Mouse (Mus musculus) stomach, embryonic 14.5 days (tissue): ENCODE data around the gene Gm10638. TPM values are rescaled to one million over a fixed set of nuclear protein-coding genes. Genes with fewer than 3 reads are reported as not detected.

ENCODE experiments used
- ATAC-seq: fragments of 200-750 bp; cut with Nextera tagmentation; 2 replicates; pipeline ENCODE4 v1.8.0; 2017; ENCODE audit warnings: low read depth, moderate TSS enrichment; ENCODE audit not compliant: insufficient number of reproducible peaks, insufficient read depth, low FRiP score
- H3K27ac ChIP-seq: fragments of 300-500 bp; sonication (generic); 2 replicates; pipeline ENCODE4 v1.5.1; 2014; ENCODE audit warnings: mild to moderate bottlenecking, low read length, moderate library complexity, mixed read lengths
- H3K27me3 ChIP-seq: fragments of 300-500 bp; sonication (generic); 2 replicates; pipeline ENCODE4 v1.6.1; 2014; ENCODE audit warnings: low read length, control low read depth, mixed read lengths; ENCODE audit not compliant: control insufficient read depth, insufficient read depth
- H3K36me3 ChIP-seq: fragments of 300-500 bp; sonication (generic); 2 replicates; pipeline ENCODE4 v1.6.1; 2014; ENCODE audit warnings: mild to moderate bottlenecking, control low read depth, low read length, moderate library complexity, mixed read lengths; ENCODE audit not compliant: control insufficient read depth, insufficient read depth
- H3K4me1 ChIP-seq: fragments of 300-500 bp; sonication (generic); 2 replicates; pipeline ENCODE4 v1.6.1; 2014; ENCODE audit warnings: low read length, control low read depth, mixed read lengths; ENCODE audit not compliant: control insufficient read depth, insufficient read depth
- H3K4me2 ChIP-seq: fragments of 300-500 bp; sonication (generic); replicated peaks from 2 replicates; pipeline ENCODE4 v1.6.1; 2014; ENCODE audit warnings: low read depth, low read length, control low read depth
- H3K4me3 ChIP-seq: fragments of 300-500 bp; sonication (generic); 2 replicates; pipeline ENCODE4 v1.5.1; 2014; ENCODE audit warnings: low read depth, low read length, control low read depth
- H3K9ac ChIP-seq: fragments of 300-500 bp; sonication (generic); replicated peaks from 2 replicates; pipeline ENCODE4 v1.6.1; 2014; ENCODE audit warnings: low read depth, mild to moderate bottlenecking, control low read depth, low read length, moderate library complexity, mixed read lengths
- H3K9me3 ChIP-seq: fragments of 300-500 bp; sonication (generic); 2 replicates; pipeline ENCODE4 v1.6.1; 2016; ENCODE audit warnings: low read depth, low read length, control low read depth; ENCODE audit not compliant: control insufficient read depth
- WGBS: fragments of 180-500 bp; shearing (Covaris S2); extraction: QIAGEN DNeasy Blood & Tissue Kit; methylation state at CpG from one replicate; pipeline ENCODE4 v1.1.7; 2014; 5-methylcytosine and 5-hydroxymethylcytosine counted together
- polyA plus RNA-seq: library from polyadenylated mRNA; unstranded; fragments of >200 nt; fragmentation: Nextera tagmentation; extraction: Ambion mirVana; gene quantifications from 2 replicates; pipeline ENCODE4 v1.2.1, GENCODE M21; 2014

The Gm10638 gene
- polyA plus RNA-seq, 1 experiment from 2014 or later = 3.9 TPM

GRCm38 (mm10) chr8:86762806-86763205, 17.3 kb downstream of the Gm10638 start:
- H3K36me3 ChIP-seq = no peaks in the 10 kb centered on the region
- H3K4me2 ChIP-seq = no peak overlapping the region
- H3K9ac ChIP-seq = no peak overlapping the region
- ATAC-seq = no peak
- no peaks in the 10 kb centered on the region for H3K4me1 ChIP-seq
- H3K4me3 ChIP-seq = no peak overlapping the region
- no peaks in the 10 kb centered on the region for H3K9me3 ChIP-seq
- H3K27ac ChIP-seq = no peak overlapping the region
- H3K27me3 ChIP-seq = no peaks in the 10 kb centered on the region
- WGBS = 60% methylated on average over 5 of the region's 5 CpGs

- Histone ChIP-seq H3K4me1 (no peaks in the 10 kb centered on the region), H3K4me2 (no peak overlapping the region), H3K27ac (no peak overlapping the region), H3K36me3 (no peaks in the 10 kb centered on the region), H3K27me3 (no peaks in the 10 kb centered on the region), H3K9ac (no peak overlapping the region), H3K9me3 (no peaks in the 10 kb centered on the region), H3K4me3 (no peak overlapping the region)
- 88% methylated on average over 10 of the region's 10 CpGs for WGBS
- ATAC-seq = no peak
Observed at GRCm38 (mm10) chr8:86765155-86765554, 19.7 kb downstream of the Gm10638 start.

- H3K4me2 ChIP-seq = no peak overlapping the region
- H3K27ac ChIP-seq = no peak overlapping the region
- WGBS = 82% methylated on average over 8 of the region's 8 CpGs
- H3K27me3 ChIP-seq = no peaks in the 10 kb centered on the region
- H3K9me3 ChIP-seq = no peaks in the 10 kb centered on the region
- no peak for ATAC-seq
- no peak overlapping the region for H3K4me3 ChIP-seq
- no peaks in the 10 kb centered on the region for H3K36me3 ChIP-seq
- no peak overlapping the region for H3K9ac ChIP-seq
- no peaks in the 10 kb centered on the region for H3K4me1 ChIP-seq
Observed at GRCm38 (mm10) chr8:86765669-86766068, 20.2 kb downstream of the Gm10638 start.

- no peak overlapping the region for H3K4me3 ChIP-seq
- H3K4me2 ChIP-seq = no peak overlapping the region
- no peaks in the 10 kb centered on the region for H3K27me3 ChIP-seq
- H3K36me3 ChIP-seq = no peaks in the 10 kb centered on the region
- no peak overlapping the region for H3K9ac ChIP-seq
- H3K9me3 ChIP-seq = no peaks in the 10 kb centered on the region
- no peak overlapping the region for H3K27ac ChIP-seq
- no peaks in the 10 kb centered on the region for H3K4me1 ChIP-seq
- no peak for ATAC-seq
- WGBS = 88% methylated on average over 9 of the region's 9 CpGs
Observed at GRCm38 (mm10) chr8:86766548-86767211, 21.2 kb downstream of the Gm10638 start.

GRCm38 (mm10) chr8:86768499-86768898, 23.0 kb downstream of the Gm10638 start:
- H3K9me3 ChIP-seq = no peaks in the 10 kb centered on the region
- H3K36me3 ChIP-seq = no peaks in the 10 kb centered on the region
- H3K27ac ChIP-seq = no peak overlapping the region
- no peak for ATAC-seq
- H3K27me3 ChIP-seq = no peaks in the 10 kb centered on the region
- 63% methylated on average over 5 of the region's 5 CpGs for WGBS
- no peak overlapping the region for H3K4me3 ChIP-seq
- H3K4me1 ChIP-seq = no peaks in the 10 kb centered on the region
- no peak overlapping the region for H3K4me2 ChIP-seq
- no peak overlapping the region for H3K9ac ChIP-seq

GRCm38 (mm10) chr8:86769945-86770715, 24.6 kb downstream of the Gm10638 start:
- 67% methylated on average over 1 of the region's 1 CpGs for WGBS
- H3K9ac ChIP-seq = no peak overlapping the region
- H3K36me3 ChIP-seq = no peaks in the 10 kb centered on the region
- no peaks in the 10 kb centered on the region for H3K9me3 ChIP-seq
- H3K4me3 ChIP-seq = no peak overlapping the region
- no peak overlapping the region for H3K4me2 ChIP-seq
- ATAC-seq = no peak
- H3K4me1 ChIP-seq = no peaks in the 10 kb centered on the region
- no peak overlapping the region for H3K27ac ChIP-seq
- no peaks in the 10 kb centered on the region for H3K27me3 ChIP-seq

GRCm38 (mm10) chr8:86779207-86779606, 33.7 kb downstream of the Gm10638 start:
- Histone ChIP-seq H3K9me3 (no peaks in the 10 kb centered on the region), H3K27me3 (no peaks in the 10 kb centered on the region), H3K36me3 (no peaks in the 10 kb centered on the region), H3K9ac (no peak overlapping the region), H3K4me1 (no peaks in the 10 kb centered on the region), H3K27ac (no peak overlapping the region; the same call in 1 of the 2 replicates), H3K4me3 (no peak overlapping the region), H3K4me2 (no peak overlapping the region)
- WGBS = 68% methylated on average over 8 of the region's 8 CpGs
- ATAC-seq = no peak

- Histone ChIP-seq H3K4me1 (no peaks in the 10 kb centered on the region), H3K27me3 (no peaks in the 10 kb centered on the region), H3K4me3 (no peak overlapping the region), H3K9ac (no peak overlapping the region), H3K9me3 (no peaks in the 10 kb centered on the region), H3K27ac (no peak overlapping the region), H3K4me2 (no peak overlapping the region), H3K36me3 (no peaks in the 10 kb centered on the region)
- no peak for ATAC-seq
- 91% methylated on average over 8 of the region's 8 CpGs for WGBS
Observed at GRCm38 (mm10) chr8:86781094-86781493, 35.6 kb downstream of the Gm10638 start.
